Mouse (Mus musculus): ENCODE results near the gene Dhx37.
"Not testable (repeated sequence)": the region's sequence is repeated elsewhere in the genome, so short reads cannot be mapped to it uniquely, and the experiment has no call there.

Gene Dhx37

DNA sequence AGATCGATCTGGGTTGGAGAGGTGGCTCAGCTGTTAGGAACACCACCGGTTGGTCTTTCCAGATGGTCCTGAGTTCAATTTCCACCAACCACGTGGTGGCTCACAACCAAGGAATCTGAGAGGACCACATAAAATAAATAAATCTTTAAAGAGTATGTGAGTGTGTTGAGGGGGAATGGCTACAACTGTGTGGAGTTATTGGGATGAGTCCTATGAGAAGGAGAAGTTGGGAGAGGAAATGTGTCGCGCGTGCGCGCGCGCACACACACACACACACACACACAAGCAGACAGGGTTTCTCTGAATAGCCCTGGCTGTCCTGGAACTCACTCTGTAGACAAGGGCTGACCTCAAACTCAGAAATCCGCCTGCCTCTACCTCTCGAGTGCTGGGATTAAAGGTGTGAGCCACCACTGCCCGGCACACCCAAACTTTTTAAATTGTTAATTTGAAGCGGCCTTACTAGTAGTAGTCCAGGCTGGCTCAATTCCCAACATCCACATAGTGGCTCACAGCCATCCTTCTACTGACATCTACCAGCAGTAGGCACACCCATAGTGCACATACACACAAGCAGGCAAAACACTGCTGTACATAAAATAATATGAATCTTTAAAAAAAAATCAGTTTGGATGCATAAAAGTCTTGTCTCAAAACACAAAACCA, 25.9 kb downstream of the Dhx37 start:
- DNase-seq (ENCODE audit: low read depth, low spot score), result peak; percentile 66

DNA sequence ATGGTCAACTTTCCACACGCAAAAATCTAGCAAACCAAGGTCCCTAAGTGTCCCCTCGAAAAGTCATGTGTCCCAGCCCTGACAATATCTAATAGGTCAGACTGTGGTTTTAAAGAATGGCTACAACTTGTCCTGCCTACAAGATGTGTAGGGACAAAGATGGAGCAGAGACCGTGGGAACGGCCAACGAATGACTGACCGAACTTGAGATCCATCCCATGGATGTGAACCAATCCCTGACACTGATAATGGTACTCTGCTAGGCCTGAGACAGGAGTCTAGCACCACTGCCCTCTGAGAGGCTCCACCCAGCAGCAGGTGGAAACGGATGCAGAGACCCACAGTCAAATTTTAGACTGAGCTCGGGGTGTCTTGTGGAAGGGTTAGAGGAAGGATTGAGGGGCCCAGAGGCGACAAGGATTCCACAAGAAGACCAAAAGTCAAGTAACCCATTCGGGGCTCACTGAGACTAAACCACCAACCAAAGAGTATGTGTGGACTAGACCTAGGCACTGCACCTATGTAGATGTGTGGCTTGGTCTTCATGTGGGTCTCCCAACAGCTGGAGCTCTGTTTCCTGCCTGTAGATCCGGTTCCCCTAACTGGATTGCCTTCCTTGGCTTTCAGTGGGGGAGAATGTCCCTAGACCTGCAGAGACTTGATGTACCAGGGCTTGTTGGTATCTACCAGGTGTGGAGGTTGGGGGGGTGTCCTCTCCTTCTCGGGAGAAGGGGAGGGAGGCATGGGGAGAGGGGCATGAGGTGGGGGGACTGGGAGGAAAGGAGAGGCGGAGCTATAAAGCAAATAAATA, 26.7 kb downstream of the Dhx37 start:
- peak; percentile 75 for DNase-seq (ENCODE audit: low read depth, low spot score)

DNA sequence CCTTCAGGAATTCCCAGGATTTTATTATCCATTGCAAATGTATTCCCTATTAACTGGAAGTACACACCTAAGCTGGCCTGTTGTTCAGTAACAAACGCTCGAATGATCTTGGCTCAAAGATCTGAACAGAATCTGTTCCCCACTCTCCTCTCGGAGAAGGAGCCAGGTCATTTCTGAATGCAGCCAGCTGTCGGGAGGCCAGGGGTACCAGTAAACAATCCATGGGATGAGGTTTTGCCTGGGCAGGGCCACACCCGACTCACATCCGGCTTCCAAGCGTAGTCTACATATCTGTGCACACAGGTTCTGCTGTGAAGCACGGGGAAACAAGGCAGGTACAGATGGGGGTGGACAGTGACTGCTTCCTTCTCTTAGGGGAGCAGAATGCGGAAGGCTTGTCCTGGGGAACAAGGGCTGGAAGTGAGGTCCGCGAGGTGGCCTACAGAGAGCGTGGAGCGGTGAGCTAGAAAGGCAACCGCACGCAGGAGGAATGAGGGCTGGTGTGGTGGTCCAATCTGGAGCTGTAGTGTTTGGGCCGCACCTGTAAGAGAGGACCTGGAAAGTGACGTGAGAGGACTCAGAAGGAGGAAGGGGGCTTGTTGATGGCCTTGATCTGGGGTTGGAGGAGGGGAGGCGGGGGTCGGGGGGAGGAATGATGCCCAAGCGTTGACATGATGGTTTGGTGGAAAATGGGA, 27.5 kb downstream of the Dhx37 start:
- DNase-seq (ENCODE audit: low read depth, low spot score), result peak; percentile 83

DNA sequence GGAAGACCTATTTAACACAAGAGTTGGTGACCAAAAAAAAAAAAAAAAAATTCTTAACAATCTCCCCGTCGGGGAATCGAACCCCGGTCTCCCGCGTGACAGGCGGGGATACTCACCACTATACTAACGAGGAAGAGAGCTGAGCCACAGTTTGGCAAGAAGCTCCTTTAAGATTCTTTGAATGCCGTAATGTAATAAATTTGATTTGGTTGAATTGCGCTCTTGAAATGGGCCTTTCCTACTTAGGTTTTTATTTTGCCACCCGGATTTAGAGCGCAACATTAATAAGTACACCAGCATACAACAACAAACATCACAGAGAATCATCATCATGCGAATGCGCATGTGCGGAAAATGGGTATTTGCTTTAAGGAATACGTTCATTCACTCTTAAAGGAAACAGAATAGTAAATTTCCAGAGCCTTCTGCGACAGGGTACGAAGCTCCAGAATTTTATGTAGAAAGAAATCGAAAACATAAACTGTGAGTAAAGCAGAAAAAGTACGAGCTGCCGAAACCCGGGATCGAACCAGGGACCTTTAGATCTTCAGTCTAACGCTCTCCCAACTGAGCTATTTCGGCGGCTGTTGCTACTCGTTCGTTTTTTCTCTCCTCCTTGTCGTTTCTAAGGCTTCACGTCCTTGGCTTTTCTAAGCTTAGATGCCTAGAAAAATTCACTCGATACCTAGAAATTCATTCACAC, 28.2 kb downstream of the Dhx37 start:
- DNase-seq (ENCODE audit: low read depth, low spot score), result peak; percentile 92

DNA sequence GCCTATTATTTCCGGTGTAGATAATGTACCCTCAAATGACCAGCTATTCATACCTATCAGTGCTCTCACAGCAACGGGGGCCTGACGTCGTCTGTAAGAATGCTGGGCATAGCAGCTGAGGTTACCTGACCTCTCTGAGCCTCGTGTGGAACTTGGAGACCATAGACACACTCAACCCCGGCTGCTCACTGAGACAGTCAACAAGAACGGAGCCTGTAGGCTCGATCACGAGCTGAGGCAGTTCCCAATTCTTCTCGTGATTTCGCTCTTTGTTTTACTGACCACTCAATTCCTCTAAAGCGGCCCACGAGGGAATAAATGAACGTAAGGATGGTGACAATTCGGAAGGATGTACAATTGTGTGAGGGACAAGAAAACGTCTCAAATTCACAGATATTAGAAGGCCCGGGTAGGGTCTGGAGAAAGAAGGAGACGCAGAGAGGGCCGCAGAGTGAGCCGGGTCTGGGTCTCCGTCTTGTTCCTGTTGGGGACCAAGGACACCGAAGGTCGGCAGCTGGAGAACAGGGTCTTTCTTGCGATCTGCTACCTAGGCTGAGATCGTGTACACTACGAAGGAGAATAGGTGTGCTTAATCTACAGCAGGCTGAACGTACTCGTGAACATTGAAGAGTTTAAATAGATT, 28.9 kb downstream of the Dhx37 start:
- DNase-seq (ENCODE audit: low read depth, low spot score), result peak; percentile 92

DNA sequence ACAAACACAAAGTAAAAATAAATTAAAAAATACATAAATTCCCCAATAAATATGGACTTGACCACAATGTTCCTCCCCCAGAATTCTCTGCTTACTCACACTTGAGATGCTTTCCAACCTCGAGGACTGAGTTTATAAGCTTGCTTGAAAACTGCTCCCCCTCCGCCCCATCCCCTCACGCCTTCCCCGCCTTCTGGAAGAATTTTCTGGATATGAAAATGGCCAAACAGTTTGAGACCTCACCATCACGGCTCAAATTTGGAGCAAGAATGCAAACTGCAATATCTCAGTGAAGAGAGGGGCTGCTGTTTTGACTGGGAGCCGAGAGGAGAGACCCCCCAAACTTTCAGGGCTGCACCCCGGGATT, 29.4 kb downstream of the Dhx37 start:
- no peak for DNase-seq (ENCODE audit: low read depth, low spot score)

DNA sequence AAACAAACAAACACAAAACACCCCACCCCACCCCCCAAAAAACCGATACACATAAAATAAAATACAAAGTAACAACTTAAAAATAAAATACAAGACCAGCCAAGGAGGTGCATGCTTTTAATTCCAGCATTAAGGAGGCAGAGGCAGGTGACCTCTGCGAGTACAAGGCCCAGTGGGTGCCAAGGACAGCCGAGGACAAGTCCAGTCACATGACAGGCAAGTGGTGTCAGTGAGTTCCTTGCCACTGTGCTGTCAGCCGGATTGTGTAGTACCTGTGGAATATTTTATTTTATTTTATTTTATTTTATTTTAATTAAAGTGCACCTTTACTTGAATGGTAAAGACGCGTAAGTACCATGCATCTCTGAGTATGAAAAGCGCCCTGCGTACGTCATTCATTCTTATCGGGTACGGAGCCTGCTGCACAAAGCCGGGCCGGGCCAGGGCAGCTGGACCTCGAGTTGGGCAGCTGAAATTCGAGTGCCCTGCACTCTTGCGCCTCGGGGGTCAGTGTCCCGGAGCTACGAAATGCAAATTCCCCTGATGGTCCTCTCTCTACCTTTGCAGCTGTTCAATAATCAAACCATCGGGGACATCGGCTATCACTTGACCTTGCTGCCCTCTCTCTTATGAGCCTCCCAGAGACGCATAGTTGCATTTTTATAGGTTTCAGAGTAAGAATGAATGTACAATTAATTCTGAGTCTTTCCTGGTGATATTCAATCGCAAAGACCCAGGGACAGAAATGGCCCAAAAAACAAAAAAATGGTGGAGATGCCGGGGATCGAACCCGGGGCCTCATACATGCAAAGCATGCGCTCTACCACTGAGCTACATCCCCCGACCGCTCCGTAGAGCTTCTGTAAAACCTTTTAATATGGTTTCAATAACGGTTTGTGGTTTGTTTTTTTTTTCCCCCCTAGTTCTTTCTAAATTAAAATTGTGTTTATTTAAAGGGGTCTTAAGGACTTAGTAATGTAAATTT, 30.1 kb downstream of the Dhx37 start:
- peak; percentile 85 for DNase-seq (ENCODE audit: low read depth, low spot score)

DNA sequence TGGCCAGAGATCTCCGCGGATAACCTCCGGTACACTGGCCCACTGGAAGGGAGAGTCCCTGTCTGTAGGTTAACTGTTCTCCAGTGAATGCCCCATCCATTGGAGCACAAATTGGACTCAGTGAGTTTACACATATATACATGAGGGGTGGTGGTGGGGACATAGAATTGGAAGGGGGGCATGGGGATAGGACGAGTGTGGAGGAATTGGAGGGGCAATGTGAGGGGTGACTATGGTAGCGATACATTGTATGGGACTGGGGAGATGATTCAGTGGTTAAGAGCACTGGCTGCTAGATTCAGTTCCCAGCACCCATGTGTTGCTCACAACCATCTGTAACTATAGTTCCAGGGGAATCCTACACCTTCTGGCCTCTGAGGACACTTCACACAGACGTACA, 30.9 kb downstream of the Dhx37 start:
- no peak for DNase-seq (ENCODE audit: low read depth, low spot score)

DNA sequence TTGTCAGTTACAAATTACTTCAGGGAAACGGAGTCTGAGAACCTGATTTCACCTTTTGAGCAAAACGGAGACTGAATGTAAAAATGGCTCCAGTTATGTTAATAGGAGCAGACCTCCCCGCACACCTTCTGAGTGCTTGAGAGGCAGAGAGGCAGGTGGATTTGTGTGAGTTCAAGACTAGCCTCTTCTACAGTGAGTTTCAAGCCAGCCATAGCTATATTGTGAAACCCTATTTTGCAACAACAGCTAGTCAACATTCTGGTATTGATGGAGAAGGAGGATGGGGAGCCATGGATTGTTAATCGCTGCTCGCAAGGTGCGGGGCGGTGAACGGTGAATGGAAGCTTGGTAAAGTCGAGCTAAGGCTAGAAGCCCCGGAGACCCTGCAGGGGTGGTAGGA, 31.4 kb downstream of the Dhx37 start:
- no peak for DNase-seq (ENCODE audit: low read depth, low spot score)

DNA sequence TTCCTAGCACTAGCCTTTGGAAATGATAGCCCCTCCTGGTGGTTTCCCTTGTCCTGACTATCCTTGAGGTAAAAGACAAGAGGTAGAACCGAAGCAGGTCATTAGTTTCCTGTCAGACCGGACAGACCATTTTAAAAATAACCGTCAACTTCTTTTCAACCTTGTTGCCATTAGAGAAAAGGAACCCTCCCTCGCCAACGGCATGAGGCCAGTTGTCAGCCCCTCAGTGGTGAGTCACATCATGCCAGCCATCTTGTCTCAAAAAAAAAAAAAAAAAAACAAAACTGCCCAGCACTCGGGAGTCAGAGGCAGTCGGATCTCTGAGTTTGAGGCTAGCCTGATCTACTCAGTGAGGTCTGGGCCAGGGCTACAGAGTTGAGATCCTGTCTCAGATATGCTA, 33.0 kb downstream of the Dhx37 start:
- no peak for DNase-seq (ENCODE audit: low read depth, low spot score)

DNA sequence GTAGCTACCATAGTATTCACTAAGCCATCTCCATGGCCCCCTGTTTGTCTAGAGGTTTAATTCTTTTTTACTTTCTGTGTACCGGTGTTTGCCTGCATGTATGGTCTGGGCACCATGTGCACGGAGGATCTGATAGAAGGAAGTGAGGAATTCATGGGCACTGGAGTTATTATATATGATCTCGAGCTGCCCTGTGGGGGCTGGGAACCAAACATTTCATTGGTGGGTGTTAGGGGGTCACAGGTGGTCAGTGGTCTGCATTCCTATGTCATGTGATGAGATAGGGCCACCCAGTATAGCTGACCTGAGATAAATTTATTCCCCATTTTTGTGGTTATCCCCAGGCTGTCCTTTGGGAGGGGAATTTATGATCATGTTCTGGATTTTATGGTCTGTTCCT, 38.9 kb downstream of the Dhx37 start:
- DNase-seq (ENCODE audit: low read depth, low spot score), result peak; percentile 50

DNA sequence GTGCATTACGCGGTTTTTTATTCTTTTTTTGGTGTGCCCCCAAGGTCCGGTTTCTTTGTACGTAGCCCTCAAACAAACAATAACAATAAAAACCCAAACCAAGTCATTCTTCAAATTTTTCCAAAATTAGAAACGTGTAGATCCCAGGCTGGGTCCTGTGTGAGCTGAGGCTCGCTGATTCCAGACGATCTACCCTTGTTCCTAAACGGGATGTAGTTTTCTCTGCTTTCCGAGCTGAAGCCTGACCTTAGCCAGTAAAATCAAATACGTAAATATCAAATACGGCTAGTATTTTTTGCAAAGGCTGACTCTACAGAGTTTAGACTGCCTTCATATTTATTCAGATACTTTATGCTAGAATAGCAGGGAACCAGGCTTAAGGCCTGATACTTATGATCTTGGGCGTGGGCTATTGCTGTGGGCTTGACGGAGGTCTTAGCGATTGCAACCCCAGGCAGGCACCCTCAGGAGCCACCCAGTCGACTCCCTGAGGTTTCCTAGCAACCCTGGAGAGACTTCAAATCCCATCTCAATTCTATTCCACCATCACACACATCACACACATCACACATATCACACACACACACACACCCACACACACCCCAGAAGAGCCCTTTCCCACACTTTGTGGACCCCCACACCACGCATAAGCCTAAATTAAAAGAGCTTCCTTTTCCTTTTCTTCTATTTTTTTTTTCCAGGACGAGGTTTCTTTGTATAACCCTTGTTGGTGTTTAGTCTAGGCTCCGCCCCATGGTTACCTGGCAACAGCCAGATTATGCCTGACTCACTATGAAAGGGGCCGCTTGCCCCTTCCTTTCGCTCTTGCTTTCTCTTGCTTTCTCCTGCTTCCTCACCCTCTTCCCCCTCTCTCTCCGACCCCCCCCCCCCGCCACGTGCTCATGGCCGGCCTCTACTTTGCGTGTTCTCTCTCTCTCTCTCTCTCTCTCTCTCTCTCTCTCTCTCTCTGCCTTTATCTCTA, 40.0 kb downstream of the Dhx37 start:
- DNase-seq (ENCODE audit: low read depth, low spot score), result peak; percentile 94

DNA sequence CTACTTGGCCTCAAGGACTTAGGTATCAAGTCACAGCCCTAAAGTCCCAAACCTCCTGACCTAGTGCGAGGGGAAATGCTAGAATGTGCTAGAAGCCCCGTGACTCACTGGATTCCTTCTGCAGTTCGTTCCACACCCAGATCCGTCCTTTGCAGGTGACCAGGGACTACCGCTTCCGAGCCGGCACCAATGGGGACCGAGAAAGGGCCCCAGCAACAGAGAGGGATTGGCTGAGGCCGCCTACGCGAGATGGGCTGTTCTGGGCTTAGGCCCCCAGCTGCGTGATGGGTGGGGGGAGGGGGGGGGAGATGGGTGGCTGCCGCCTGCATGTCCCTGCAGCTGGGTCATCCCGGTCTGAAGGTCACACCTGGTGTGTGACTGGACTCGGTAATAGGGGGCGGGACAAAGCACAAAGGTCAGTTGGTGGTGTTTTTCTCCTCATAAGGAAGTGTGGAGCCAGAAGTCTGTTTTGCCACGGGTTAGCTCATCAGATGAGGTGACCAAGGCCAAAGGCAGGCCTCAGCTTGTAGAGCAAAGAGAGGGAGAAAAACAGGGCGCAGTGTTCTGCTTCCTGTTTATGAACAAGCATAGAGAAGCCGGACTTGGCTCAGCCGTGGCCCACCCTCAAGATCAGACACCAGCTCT, 40.8 kb downstream of the Dhx37 start:
- peak; percentile 99 for DNase-seq (ENCODE audit: low read depth, low spot score)

DNA sequence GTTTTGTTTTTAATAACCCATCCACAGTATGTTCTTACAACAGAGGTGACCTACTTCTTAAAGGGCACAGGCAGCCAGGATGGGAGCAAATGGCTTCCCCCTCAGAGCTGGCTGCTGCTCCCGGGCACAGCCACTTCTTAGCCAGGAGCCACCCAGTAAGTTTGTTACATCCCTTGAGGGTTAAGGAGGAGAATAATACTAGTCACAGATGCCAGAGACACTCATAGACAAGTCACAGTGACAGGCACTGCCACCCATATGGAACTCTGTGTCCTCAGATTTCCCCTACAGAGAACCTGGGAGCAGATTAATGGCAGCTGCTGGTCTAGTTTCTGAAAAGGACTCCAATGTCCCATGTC, 41.3 kb downstream of the Dhx37 start:
- DNase-seq (ENCODE audit: low read depth, low spot score), result no peak

DNA sequence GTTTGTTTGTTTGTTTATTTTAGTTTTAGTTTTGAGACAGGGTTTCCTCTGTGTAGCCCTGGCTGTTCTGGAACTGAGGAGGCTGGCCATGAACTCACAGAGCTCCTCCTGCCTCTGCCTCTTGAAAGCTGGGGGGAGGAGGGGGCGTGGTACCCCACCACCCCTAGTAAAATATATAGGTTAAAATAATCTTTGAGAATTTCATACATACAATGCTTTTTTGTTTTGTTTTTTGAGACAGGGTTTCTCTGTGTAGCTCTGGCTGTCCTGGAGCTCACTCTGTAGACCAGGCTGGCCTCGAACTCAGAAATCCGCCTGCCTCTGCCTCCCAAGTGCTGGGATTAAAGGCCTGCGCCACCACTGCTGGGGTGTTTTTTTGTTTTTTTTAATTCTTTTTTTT, 41.7 kb downstream of the Dhx37 start:
- DNase-seq (ENCODE audit: low read depth, low spot score), result not testable (repeated sequence)

DNA sequence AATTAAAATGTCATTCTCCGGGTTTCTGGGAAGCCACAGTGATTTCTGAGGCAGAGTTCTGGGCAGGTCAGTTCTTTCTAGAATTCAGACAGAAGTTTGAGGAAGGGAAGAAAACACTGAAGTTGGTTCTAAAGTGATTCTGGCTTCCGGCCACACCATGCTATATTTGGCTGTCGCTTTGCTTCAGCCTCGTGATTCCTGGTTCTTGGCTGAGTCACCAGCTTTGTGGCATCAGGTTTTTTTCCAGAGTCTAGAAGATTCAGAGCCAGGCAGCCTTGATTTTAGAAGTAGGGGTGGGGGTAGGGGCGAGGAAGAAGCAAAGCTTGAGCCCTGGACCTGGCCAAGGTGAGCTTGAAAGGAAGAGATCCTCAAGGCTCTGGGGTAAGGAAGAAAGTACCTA, 42.3 kb downstream of the Dhx37 start:
- peak; percentile 49 for DNase-seq (ENCODE audit: low read depth, low spot score)

DNA sequence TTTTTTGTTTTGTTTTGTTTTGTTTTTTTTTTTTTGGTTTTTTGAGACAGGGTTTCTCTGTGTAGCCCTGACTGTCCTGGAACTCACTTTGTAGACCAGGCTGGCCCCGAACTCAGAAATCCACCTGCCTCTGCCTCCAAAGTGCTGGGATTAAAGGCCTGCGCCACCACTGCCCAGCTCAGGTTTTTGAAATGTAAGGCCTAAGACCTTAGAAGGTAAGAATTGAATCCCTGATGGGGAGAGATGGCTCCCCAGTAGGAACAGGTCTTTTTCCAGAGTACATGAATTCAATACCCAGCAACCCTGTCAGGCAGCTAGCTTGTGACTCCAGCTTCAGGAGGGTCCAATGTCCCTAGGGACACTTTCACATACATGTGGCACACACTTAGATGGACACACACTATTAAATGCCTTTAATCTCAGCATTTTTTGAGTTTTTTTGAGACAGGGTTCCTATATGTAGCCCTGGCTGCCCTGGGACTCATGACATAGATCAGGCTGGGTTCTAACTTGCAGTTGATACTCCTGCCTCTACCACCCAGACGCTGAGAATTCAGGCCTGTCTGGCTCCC, 42.9 kb downstream of the Dhx37 start:
- DNase-seq (ENCODE audit: low read depth, low spot score), result peak; percentile 45
